Mouse (Mus musculus) Patski (cell line): ENCODE measurements around the gene Tnxb. TPM values are rescaled to one million over a fixed set of nuclear protein-coding genes. Genes with fewer than 3 reads are reported as not detected.

ENCODE experiments used
- ATAC-seq: fragments of 100-300 bp; one replicate; pipeline ENCODE4 v1.8.0; 2021
- CTCF ChIA-PET: fragments of 350-600 bp; sonication (Branson Sonifier 250); formaldehyde crosslinking; loops from one replicate; lab custom pipeline; 2022; ENCODE audit warnings: inconsistent platforms; lab: Charles Lee
- POLR2A ChIA-PET: fragments of 350-600 bp; sonication (Branson Sonifier 250); formaldehyde crosslinking; loops from one replicate; lab custom pipeline; 2022; ENCODE audit warnings: antibody characterized with exemption, inconsistent platforms; lab: Charles Lee
- DNase-seq: peaks from one replicate; pipeline ENCODE4 v3.0.0-alpha.2; 2011; ENCODE audit warnings: low read depth, low spot score
- H3K27me3 ChIP-seq: fragments of 371-371 bp; one replicate; pipeline ENCODE4 v1.5.1; 2021
- CTCF ChIP-seq: fragments of 100-300 bp; IDR thresholded peaks from one replicate; pipeline ENCODE4 v1.5.1; 2021
- in situ Hi-C: fragments of 300-500 bp; cut with MboI; formaldehyde crosslinking; loops from 3 replicates; pipeline ENCODE4 v1.11.1; 2018; ENCODE audit warnings: low pct_unique_long_range_greater_than_20kb, mixed read lengths
- polyA plus RNA-seq: library from polyadenylated mRNA; unstranded; gene quantifications from one replicate; pipeline ENCODE4 v1.2.3, GENCODE M21; 2021

The Tnxb gene
- polyA plus RNA-seq, 1 experiment from 2014 or later, result 0.50 TPM

- ChIA-PET POLR2A (interaction anchor here (0.7 to 1.2 kb wide), 2 partner anchors 9 to 29 kb away, joined by 3 read pairs; no protein-coding TSS in a partner anchor), CTCF (interaction anchor here (1.0 to 2.3 kb wide), 5 partner anchors 11 to 56 kb away, joined by 3 to 7 read pairs (median 4); partner anchors contain the start of gene Fkbpl)
- H3K27me3 ChIP-seq, result no peaks in the 10 kb centered on the region
- no peak for TF ChIP-seq CTCF
- peak; percentile 77 for ATAC-seq
- DNase-seq, result peak; percentile 96
- in situ Hi-C loops, result no loop called here
Observed at GRCm38 (mm10) chr17:34655581-34655991, 14.7 kb upstream of the Tnxb start.

- POLR2A ChIA-PET, result no interaction called here
- no peaks in the 10 kb centered on the region for H3K27me3 ChIP-seq
- DNase-seq (no peak), ATAC-seq (no peak)
- CTCF ChIA-PET, result interaction anchor here (1.6 to 2.3 kb wide), 2 partner anchors 41 to 55 kb away, joined by 6 to 7 read pairs; no protein-coding TSS in a partner anchor
- in situ Hi-C loops, result no loop called here
- TF ChIP-seq CTCF, result no peak
Observed at GRCm38 (mm10) chr17:34656666-34657065, 13.7 kb upstream of the Tnxb start.

GRCm38 (mm10) chr17:34657271-34657670 is 13.1 kb upstream of the Tnxb start:
- DNase-seq (no peak), ATAC-seq (no peak)
- H3K27me3 ChIP-seq, result no peaks in the 10 kb centered on the region
- in situ Hi-C loops, result no loop called here
- TF ChIP-seq CTCF, result no peak
- CTCF ChIA-PET, result interaction anchor here (2.3 kb wide), 1 partner anchor 55 kb away, joined by 7 read pairs; no protein-coding TSS in a partner anchor
- POLR2A ChIA-PET, result no interaction called here

GRCm38 (mm10) chr17:34658145-34658544 is 12.2 kb upstream of the Tnxb start:
- ATAC-seq (no peak), DNase-seq (no peak)
- H3K27me3 ChIP-seq, result no peaks in the 10 kb centered on the region
- CTCF ChIA-PET, result no interaction called here
- POLR2A ChIA-PET, result no interaction called here
- in situ Hi-C loops, result no loop called here
- TF ChIP-seq CTCF, result no peak

GRCm38 (mm10) chr17:34658591-34658990 is 11.7 kb upstream of the Tnxb start:
- no peak for TF ChIP-seq CTCF
- in situ Hi-C loops, result no loop called here
- ATAC-seq (no peak), DNase-seq (no peak)
- no peaks in the 10 kb centered on the region for H3K27me3 ChIP-seq
- CTCF ChIA-PET, result no interaction called here
- POLR2A ChIA-PET, result interaction anchor here (1.0 kb wide), 1 partner anchor 24 kb away, joined by 3 read pairs; no protein-coding TSS in a partner anchor

- ChIA-PET POLR2A (interaction anchor here (1.0 kb wide), 1 partner anchor 23 kb away, joined by 3 read pairs; no protein-coding TSS in a partner anchor), CTCF (no interaction called here)
- H3K27me3 ChIP-seq, result no peaks in the 10 kb centered on the region
- no peak for ATAC-seq
- TF ChIP-seq CTCF, result no peak
- DNase-seq, result no peak
- in situ Hi-C loops, result no loop called here
Observed at GRCm38 (mm10) chr17:34659181-34659896, 11.0 kb upstream of the Tnxb start.

GRCm38 (mm10) chr17:34659897-34660214 is 10.5 kb upstream of the Tnxb start:
- CTCF ChIA-PET, result no interaction called here
- no peak for ATAC-seq

GRCm38 (mm10) chr17:34660259-34660820 is 10.0 kb upstream of the Tnxb start:
- no peak for TF ChIP-seq CTCF
- POLR2A ChIA-PET, result interaction anchor here (0.6 to 1.1 kb wide), 2 partner anchors 21 to 1611 kb away, joined by 3 to 4 read pairs; no protein-coding TSS in a partner anchor
- CTCF ChIA-PET, result no interaction called here
- in situ Hi-C loops, result loop anchor here (5.0 kb wide), 1 partner anchor 37 kb away; no protein-coding TSS in a partner anchor
- peaks cover 4% of the 10 kb centered on the region for H3K27me3 ChIP-seq
- DNase-seq (no peak), ATAC-seq (no peak)

More at GRCm38 (mm10) chr17:34659897-34660214, 10.5 kb upstream of the Tnxb start:
- TF ChIP-seq CTCF, result no peak
- POLR2A ChIA-PET, result interaction anchor here (0.6 kb wide), 1 partner anchor 1611 kb away, joined by 3 read pairs; no protein-coding TSS in a partner anchor
- in situ Hi-C loops, result loop anchor here (5.0 kb wide), 1 partner anchor 37 kb away; no protein-coding TSS in a partner anchor
- DNase-seq, result no peak
- no peaks in the 10 kb centered on the region for H3K27me3 ChIP-seq

GRCm38 (mm10) chr17:34661121-34661591 is 9.2 kb upstream of the Tnxb start:
- CTCF ChIA-PET, result no interaction called here
- in situ Hi-C loops, result loop anchor here (5.0 kb wide), 1 partner anchor 36 kb away; no protein-coding TSS in a partner anchor
- POLR2A ChIA-PET, result interaction anchor here (1.1 kb wide), 1 partner anchor 20 kb away, joined by 4 read pairs; no protein-coding TSS in a partner anchor
- H3K27me3 ChIP-seq, result peaks cover 5% of the 10 kb centered on the region
- no peak for DNase-seq
- ATAC-seq, result no peak
- no peak for TF ChIP-seq CTCF

- no peak for ATAC-seq
- CTCF ChIA-PET, result no interaction called here
- TF ChIP-seq CTCF, result no peak
- POLR2A ChIA-PET, result no interaction called here
- in situ Hi-C loops, result loop anchor here (5.0 kb wide), 1 partner anchor 35 kb away; no protein-coding TSS in a partner anchor
- H3K27me3 ChIP-seq, result peaks cover 5% of the 10 kb centered on the region
- DNase-seq, result no peak
Observed at GRCm38 (mm10) chr17:34662468-34662867, 7.9 kb upstream of the Tnxb start.
